Mouse (Mus musculus) c-Kit-negative CD71-positive TER-119-positive erythroid progenitor cells, embryonic 14.5 days (primary cell): Measurements from ENCODE around the gene Bglap.
"Not testable (repeated sequence)": the region's sequence is repeated elsewhere in the genome, so short reads cannot be mapped to it uniquely, and the experiment has no call there.

Experiments
- DNase-seq: peaks from one replicate; pipeline ENCODE4 v3.0.0-alpha.2; 2013; ENCODE audit warnings: low read depth, low spot score

The Bglap gene

GRCm38 (mm10) chr3:88393776-88394375 is 9.6 kb upstream of the Bglap start:
- no peak for DNase-seq

- not testable (repeated sequence) for DNase-seq
Observed at GRCm38 (mm10) chr3:88382383-88382782, 1.9 kb downstream of the Bglap start.

- not testable (repeated sequence) for DNase-seq
Observed at GRCm38 (mm10) chr3:88381389-88382315, 2.6 kb downstream of the Bglap start.

- not testable (repeated sequence) for DNase-seq
Observed at GRCm38 (mm10) chr3:88378599-88378998, 5.7 kb downstream of the Bglap start, which contains the start of gene Bglap2. Bglap2 (minus strand) TSS chr3:88378699.

- not testable (repeated sequence) for DNase-seq
Observed at GRCm38 (mm10) chr3:88376644-88377043, 7.6 kb downstream of the Bglap start.

GRCm38 (mm10) chr3:88375750-88376626 is 8.3 kb downstream of the Bglap start:
- DNase-seq = not testable (repeated sequence)

GRCm38 (mm10) chr3:88372643-88373042 is 11.6 kb downstream of the Bglap start, which contains the start of gene Bglap3:
Bglap3 (minus strand) TSS chr3:88372743.
- DNase-seq = not testable (repeated sequence)

GRCm38 (mm10) chr3:88368511-88368910 is 15.8 kb downstream of the Bglap start:
- DNase-seq = not testable (repeated sequence)

GRCm38 (mm10) chr3:88367517-88367916 is 16.7 kb downstream of the Bglap start:
- not testable (repeated sequence) for DNase-seq

GRCm38 (mm10) chr3:88366830-88367428 is 17.3 kb downstream of the Bglap start:
- not testable (repeated sequence) for DNase-seq

- no peak for DNase-seq
Observed at GRCm38 (mm10) chr3:88365705-88366361, 18.4 kb downstream of the Bglap start.

- peak; percentile 80 for DNase-seq
Observed at GRCm38 (mm10) chr3:88364337-88364736, 19.9 kb downstream of the Bglap start, which contains the start of gene Paqr6. Paqr6 (plus strand) TSS chr3:88364584.

- peak; percentile 52 for DNase-seq
Observed at GRCm38 (mm10) chr3:88363700-88364099, 20.6 kb downstream of the Bglap start.

- no peak for DNase-seq
Observed at GRCm38 (mm10) chr3:88361612-88362313, 22.5 kb downstream of the Bglap start.

- DNase-seq = no peak
Observed at GRCm38 (mm10) chr3:88361096-88361495, 23.2 kb downstream of the Bglap start.

- DNase-seq = no peak
Observed at GRCm38 (mm10) chr3:88359989-88360388, 24.3 kb downstream of the Bglap start.

- DNase-seq = no peak
Observed at GRCm38 (mm10) chr3:88359584-88359983, 24.7 kb downstream of the Bglap start.

GRCm38 (mm10) chr3:88354396-88355165 is 29.7 kb downstream of the Bglap start:
- no peak for DNase-seq

- DNase-seq = no peak
Observed at GRCm38 (mm10) chr3:88352907-88353306, 31.4 kb downstream of the Bglap start.
